Mouse (Mus musculus) lung, adult 2 months (tissue): ENCODE data around the gene Erc2.

Source experiments
- CTCF ChIP-seq: fragments of 200-500 bp; IDR thresholded peaks from 2 replicates; pipeline ENCODE4 v1.5.1; 2011; ENCODE audit warnings: mild to moderate bottlenecking, low read length, control low read depth; ENCODE audit not compliant: insufficient read depth
- POLR2A ChIP-seq: fragments of 200-500 bp; IDR thresholded peaks from 2 replicates; pipeline ENCODE4 v1.6.1; 2011; ENCODE audit warnings: low read depth, mild to moderate bottlenecking, control low read depth, low read length, borderline replicate concordance; ENCODE audit errors: extremely low read depth

- TF ChIP-seq CTCF = no peak
- TF ChIP-seq POLR2A = no peak
These were observed 542.6 kb downstream of the Erc2 start for GRCm38 (mm10) chr14:28164642-28165408.
